Mouse (Mus musculus): ENCODE measurements around the gene Pparg.

- TF ChIP-seq CTCF (IDR thresholded peaks at IDR 0.05; ENCODE audit: low read depth) (no peak), EP300 (IDR thresholded peaks at IDR 0.05; ENCODE audit: low read depth) (no peak)
Measured at GRCm38 (mm10) chr6:115534617-115535016, 173.9 kb downstream of the Pparg start.
